Comparison of ENCODE assay signal across 8 mouse cellular contexts in the genomic region with DNA sequence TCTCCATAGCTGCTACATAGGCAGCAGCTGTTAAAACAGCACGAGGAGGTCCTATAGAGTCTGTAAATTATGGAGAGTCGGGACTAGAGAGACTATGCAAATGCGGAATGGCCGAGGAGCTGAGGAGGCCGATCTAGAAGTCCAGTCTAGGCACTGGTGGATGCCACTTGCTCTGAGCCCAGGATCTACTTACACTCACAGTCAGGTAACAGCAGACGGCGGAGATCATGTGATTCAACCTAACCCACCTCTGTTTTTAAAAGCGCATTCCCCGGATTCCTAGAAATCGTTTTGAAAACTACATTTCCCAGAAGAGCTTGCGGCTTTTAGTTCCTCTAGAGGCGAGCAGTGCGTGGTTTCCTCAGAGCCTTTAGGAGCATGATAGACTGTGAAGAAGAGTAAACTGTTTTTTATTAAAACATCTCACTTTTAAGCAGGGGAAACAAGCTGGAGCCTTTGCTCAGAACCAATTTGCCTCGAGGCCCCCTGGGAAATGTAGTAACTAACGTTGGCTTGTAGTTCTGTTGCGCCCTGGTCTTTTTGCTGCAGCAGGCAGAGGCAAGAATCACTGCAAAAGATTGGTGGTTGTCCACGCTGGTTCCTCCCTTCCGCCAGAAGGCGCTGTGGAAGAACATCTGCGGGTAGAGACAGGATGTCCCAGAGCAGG.
DNase-seq lines count a peak whose midpoint lies in the region; TF ChIP-seq lines count a peak whose summit lies in the region.

No protein-coding gene starts in this region.

- no peak overlapping the region for H3K27ac ChIP-seq in MEL (ENCODE audit: control insufficient read depth, low read depth, low read length)
- peak overlapping the region; percentile 87 for H3K27ac ChIP-seq in hindbrain, embryonic 10.5 days

- no peak overlapping the region for H3K4me3 ChIP-seq in MEL (ENCODE audit: control insufficient read depth in 1 of 2, insufficient read depth in 1 of 2, low read depth in 2 of 2, low read length in 2 of 2)
- H3K4me3 ChIP-seq in hindbrain, embryonic 10.5 days, result peak overlapping the region; percentile 61
- H3K4me3 ChIP-seq in lung, adult 2 months (replicated peaks; ENCODE audit: extremely low read depth, low read depth, low read length), result peak overlapping the region; percentile 78

- no peaks in the 10 kb centered on the region for H3K9me3 ChIP-seq in MEL (replicated peaks; ENCODE audit: insufficient read depth, low read length)
- no peaks in the 10 kb centered on the region for H3K9me3 ChIP-seq in hindbrain, embryonic 10.5 days

- no peaks in the 10 kb centered on the region for H3K27me3 ChIP-seq in MEL (ENCODE audit: control insufficient read depth in 1 of 2, insufficient read depth in 2 of 2, low read length in 2 of 2)
- no peaks in the 10 kb centered on the region for H3K27me3 ChIP-seq in hindbrain, embryonic 10.5 days (ENCODE audit: insufficient read depth, poor library complexity, severe bottlenecking)

- no peak overlapping the region for H3K9ac ChIP-seq in MEL (ENCODE audit: control insufficient read depth, low read depth, low read length, poor library complexity, severe bottlenecking)

- TF ChIP-seq EP300 in MEL (IDR thresholded peaks at IDR 0.05; ENCODE audit: low read depth in 1 of 2, low read length in 2 of 2), result no peak

- no peaks in the 10 kb centered on the region for H3K36me3 ChIP-seq in MEL (ENCODE audit: control insufficient read depth in 1 of 2, insufficient read depth in 2 of 2, low read length in 2 of 2)
- no peaks in the 10 kb centered on the region for H3K36me3 ChIP-seq in hindbrain, embryonic 10.5 days

- TF ChIP-seq RAD21 in MEL (IDR thresholded peaks at IDR 0.05; ENCODE audit: low read depth, low read length), result no peak

- no peak for TF ChIP-seq POLR2A in MEL (IDR thresholded peaks at IDR 0.05; ENCODE audit: control insufficient read depth in 1 of 2, insufficient read depth in 1 of 2, low read depth in 1 of 2, low read length in 2 of 2, poor library complexity in 1 of 2)
- TF ChIP-seq POLR2A in lung, adult 2 months (IDR thresholded peaks at IDR 0.05; ENCODE audit: borderline replicate concordance, extremely low read depth, low read depth, low read length), result peak; percentile 28; the same call in 1 of the 2 replicates

- H3K79me2 ChIP-seq in MEL (ENCODE audit: control insufficient read depth, insufficient read depth, low read length, poor library complexity), result no peaks in the 10 kb centered on the region

- 5% methylated on average over 20 of the region's 20 CpGs for WGBS in hindbrain, embryonic 10.5 days
- 2% methylated on average over 20 of the region's 20 CpGs for WGBS in lung, adult 2 months

- no peaks in the 10 kb centered on the region for H3K4me1 ChIP-seq in MEL (ENCODE audit: control insufficient read depth in 1 of 2, insufficient read depth in 2 of 2, low read length in 2 of 2)
- H3K4me1 ChIP-seq in hindbrain, embryonic 10.5 days (replicated peaks), result no peaks in the 10 kb centered on the region; the same call in 1 of the 2 replicates
- no peaks in the 10 kb centered on the region for H3K4me1 ChIP-seq in lung, adult 2 months (ENCODE audit: control insufficient read depth, insufficient read depth, low read length)

- no peak for DNase-seq in MEL (ENCODE audit: low read depth, low spot score)
- DNase-seq in cerebellum, adult 9-10 months, result peak; percentile 82
- DNase-seq in frontal cortex, postnatal 10 days (ENCODE audit: low spot score in 2 of 2), result peak; percentile 65 to 77
- peak; percentile 83 for DNase-seq in hindbrain, embryonic 10.5 days (ENCODE audit: low spot score)
- DNase-seq in layer of hippocampus, adult 8-10 months (ENCODE audit: low spot score in 2 of 2), result peak; percentile 76 to 83
- peak; percentile 68 for DNase-seq in lung, adult 2 months
- peak; percentile 60 for DNase-seq in ovary, adult 18-20 months (ENCODE audit: low spot score)
- peak; percentile 38 for DNase-seq in thymus, postnatal 25 days

- no peak for TF ChIP-seq CTCF in MEL (IDR thresholded peaks at IDR 0.05 in 2 of 3, conservative IDR thresholded peaks at IDR 0.05 in 1 of 3; ENCODE audit: control insufficient read depth in 1 of 3, insufficient read depth in 1 of 3, low read depth in 2 of 3, low read length in 3 of 3, poor library complexity in 1 of 3, severe bottlenecking in 1 of 3)
- peak; percentile 60 for TF ChIP-seq CTCF in lung, adult 2 months (IDR thresholded peaks at IDR 0.05; ENCODE audit: insufficient read depth, low read length)

TF ChIP-seq in MEL, 35 proteins besides CTCF, POLR2A, EP300 and RAD21:
- TF ChIP-seq CHD1 (IDR thresholded peaks at IDR 0.05; ENCODE audit: low read depth, low read length), result no peak
- 0 out of 2 replicates have a peak, but pooled peaks have one; percentile 21 for TF ChIP-seq HCFC1 (IDR thresholded peaks at IDR 0.05; ENCODE audit: low read depth, low read length)

Comparison
In these comparisons a context has a peak if more than half of its experiments do, and no peak if none do; other contexts are left out.
1. H3K4me3 ChIP-seq: peak in hindbrain, embryonic 10.5 days (single experiment) and lung, adult 2 months (single experiment); none in MEL (0 of 2).